Mouse (Mus musculus) adrenal gland, adult 8-10 months (tissue): Measurements from ENCODE around the gene Knl1. TPM values are rescaled to one million over a fixed set of nuclear protein-coding genes. Genes with fewer than 3 reads are reported as not detected.
A peak's percentile ranks its signal among the peaks of the same experiment; 100 is the strongest.

Experiments
- DNase-seq: peaks from one replicate; pipeline ENCODE4 v3.0.0; 2022
- total RNA-seq, 4 experiments: library from RNA; stranded (reverse); gene quantifications; 2 replicates each; pipeline ENCODE4 v1.2.4; 2022

Knl1 gene
- total RNA-seq, 4 experiments from 2014 or later, result 0.46 to 1.0 (median 0.96) TPM

GRCm38 (mm10) chr2:119040882-119041281, 6.0 kb upstream of the Knl1 start:
- DNase-seq, result no peak

GRCm38 (mm10) chr2:119045163-119045562, 1.8 kb upstream of the Knl1 start:
- DNase-seq, result no peak

- no peak for DNase-seq
Observed at GRCm38 (mm10) chr2:119047849-119048248, 930 bp downstream of the Knl1 start.

GRCm38 (mm10) chr2:119050132-119050650, 3.3 kb downstream of the Knl1 start:
- DNase-seq, result no peak

- no peak for DNase-seq
Observed at GRCm38 (mm10) chr2:119060139-119060538, 13.2 kb downstream of the Knl1 start.

- DNase-seq, result no peak
Observed at GRCm38 (mm10) chr2:119072397-119072796, 25.5 kb downstream of the Knl1 start.

- DNase-seq, result no peak
Observed at GRCm38 (mm10) chr2:119086156-119086555, 39.2 kb downstream of the Knl1 start.

GRCm38 (mm10) chr2:119101552-119101951, 54.6 kb downstream of the Knl1 start:
- no peak for DNase-seq

- no peak for DNase-seq
Observed at GRCm38 (mm10) chr2:119106583-119106982, 59.7 kb downstream of the Knl1 start.

GRCm38 (mm10) chr2:119108554-119108953, 61.6 kb downstream of the Knl1 start:
- peak; percentile 42 for DNase-seq

GRCm38 (mm10) chr2:119111060-119111459, 64.1 kb downstream of the Knl1 start:
- no peak for DNase-seq

- peak; percentile 82 for DNase-seq
Observed at GRCm38 (mm10) chr2:119112438-119113112, 65.7 kb downstream of the Knl1 start, which contains the start of gene Rad51. Gene Rad51 (plus strand): TSS chr2:119112793.

- no peak for DNase-seq
Observed at GRCm38 (mm10) chr2:119113121-119113925, 66.4 kb downstream of the Knl1 start.

GRCm38 (mm10) chr2:119136346-119136898, 89.5 kb downstream of the Knl1 start:
- DNase-seq, result no peak

GRCm38 (mm10) chr2:119145199-119145598, 98.3 kb downstream of the Knl1 start:
- DNase-seq, result no peak

GRCm38 (mm10) chr2:119146435-119146834, 99.5 kb downstream of the Knl1 start:
- DNase-seq, result no peak

GRCm38 (mm10) chr2:119147160-119147678, 100.3 kb downstream of the Knl1 start:
- no peak for DNase-seq

- DNase-seq, result no peak
Observed at GRCm38 (mm10) chr2:119147775-119148174, 100.9 kb downstream of the Knl1 start.

- no peak for DNase-seq
Observed at GRCm38 (mm10) chr2:119152255-119152654, 105.3 kb downstream of the Knl1 start.

- DNase-seq, result no peak
Observed at GRCm38 (mm10) chr2:119154683-119155082, 107.8 kb downstream of the Knl1 start.
